Mouse (Mus musculus): ENCODE data around the gene Tlr13.

DNA sequence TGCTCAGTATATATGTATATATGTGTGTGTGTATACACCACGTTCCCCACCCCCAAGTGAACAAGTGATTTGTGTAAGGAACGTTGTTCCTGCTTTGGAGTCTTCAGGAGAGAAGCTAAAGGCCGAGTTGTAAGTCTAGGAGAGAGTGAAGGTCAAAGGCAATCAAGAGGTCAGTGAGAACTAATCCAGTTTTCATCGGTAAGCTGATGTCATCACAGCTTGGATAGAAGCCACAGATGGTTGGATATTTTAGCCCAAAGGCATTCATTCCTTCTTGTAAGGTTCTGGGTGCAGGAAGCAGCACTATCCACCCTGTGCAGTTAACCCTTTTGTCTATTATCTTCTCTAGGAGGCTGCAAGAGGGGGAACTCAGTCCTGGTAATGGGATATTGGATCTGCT lies 47.1 kb downstream of the Tlr13 start:
- TF ChIP-seq CTCF (IDR thresholded peaks at IDR 0.05; ENCODE audit: low read depth, low read length) (no peak), POLR2A (IDR thresholded peaks at IDR 0.05; ENCODE audit: extremely low read depth, insufficient read depth, low read length) (no peak)

Data from liver, adult 2 months (tissue).